Mouse (Mus musculus): ENCODE results near the gene Defa31. TPM values are rescaled to one million over a fixed set of nuclear protein-coding genes. Genes with fewer than 3 reads are reported as not detected.
"Not testable (repeated sequence)": the region's sequence is repeated elsewhere in the genome, so short reads cannot be mapped to it uniquely, and the experiment has no call there.

Gene Defa31
- not detected in 2 replicates for polyA plus RNA-seq (2016; fragmentation: Nextera tagmentation; extraction: Ambion mirVana)

DNA sequence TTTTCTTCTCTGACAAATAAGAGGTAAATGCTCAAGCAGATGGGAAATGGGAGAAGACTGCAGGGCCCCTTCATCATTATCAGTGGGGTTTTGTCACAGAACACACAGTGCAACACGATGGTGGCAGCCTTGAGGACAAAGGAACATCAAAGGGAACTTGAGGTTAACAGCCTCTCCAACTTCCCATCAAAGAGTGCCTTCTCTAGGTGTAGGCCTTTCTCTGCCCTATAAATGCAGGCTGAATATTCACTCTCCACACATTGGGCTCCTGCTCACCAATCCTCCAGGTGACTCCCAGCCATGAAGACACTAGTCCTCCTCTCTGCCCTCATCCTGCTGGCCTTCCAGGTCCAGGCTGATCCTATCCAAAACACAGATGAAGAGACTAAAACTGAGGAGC, at the start of gene Defa31:
Gene Defa31 (plus strand): TSS at position 301 of the 400 bp plus-strand sequence.
- H3K9me3 ChIP-seq (replicated peaks); H3K27me3 ChIP-seq (ENCODE audit: low read depth, poor library complexity, severe bottlenecking); H3K4me3 ChIP-seq; H3K27ac ChIP-seq (replicated peaks); H3K4me1 ChIP-seq; DNase-seq (ENCODE audit: low spot score); H3K36me3 ChIP-seq: not testable (repeated sequence)
- no CpG with 5 or more reads among the region's 1 CpGs for WGBS

DNA sequence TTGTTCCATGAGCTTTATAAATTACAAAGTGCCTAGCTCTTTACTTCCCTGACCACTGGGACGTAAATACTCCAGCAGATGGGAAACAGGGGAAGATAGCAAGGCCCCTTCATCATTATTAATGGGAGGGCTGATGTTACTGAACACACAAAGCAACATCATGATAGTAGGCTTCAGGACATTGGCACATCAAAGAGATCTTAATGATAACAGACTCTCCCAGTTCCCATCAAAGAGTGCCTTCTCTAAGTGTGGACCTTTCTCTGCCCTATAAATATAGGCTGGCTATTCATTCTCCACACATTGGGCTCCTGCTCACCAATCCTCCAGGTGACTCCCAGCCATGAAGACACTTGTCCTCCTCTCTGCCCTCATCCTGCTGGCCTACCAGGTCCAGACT, 29.4 kb upstream of the Defa31 start, which contains the start of gene Defa22:
Gene Defa22 (plus strand): TSS at position 301 of the 400 bp plus-strand sequence.
- not testable (repeated sequence) for H3K4me3 ChIP-seq; DNase-seq (ENCODE audit: low spot score)
- WGBS = no CpG with 5 or more reads among the region's 1 CpGs

GRCm38 (mm10) chr8:21201261-21201660, 9.8 kb downstream of the Defa31 start, which contains the start of gene Gm15293:
Gene Gm15293 (plus strand): TSS chr8:21201561.
- not testable (repeated sequence) for H3K4me3 ChIP-seq; H3K9me3 ChIP-seq (replicated peaks); H3K4me1 ChIP-seq; H3K27me3 ChIP-seq (ENCODE audit: low read depth, poor library complexity, severe bottlenecking); H3K27ac ChIP-seq (replicated peaks); H3K36me3 ChIP-seq; DNase-seq (ENCODE audit: low spot score)
- WGBS = no CpG with 5 or more reads among the region's 1 CpGs

More for the DNA sequence above, 29.4 kb upstream of the Defa31 start, which contains the start of gene Defa22:
- not testable (repeated sequence) for H3K27ac ChIP-seq (replicated peaks); H3K36me3 ChIP-seq; H3K4me1 ChIP-seq; H3K9me3 ChIP-seq (replicated peaks); H3K27me3 ChIP-seq (ENCODE audit: low read depth, poor library complexity, severe bottlenecking)

Other genes with a start within 250 kb of the Defa31 start
- not detected in 2 replicates for gene AY761185, start 246.9 kb upstream of the Defa31 start, polyA plus RNA-seq (2016; fragmentation: Nextera tagmentation; extraction: Ambion mirVana)
- gene Defa21, start 166.1 kb upstream of the Defa31 start, polyA plus RNA-seq (2016; fragmentation: Nextera tagmentation; extraction: Ambion mirVana) = not detected in 2 replicates
- gene Defa23, start 136.6 kb upstream of the Defa31 start, polyA plus RNA-seq (2016; fragmentation: Nextera tagmentation; extraction: Ambion mirVana) = not detected in 2 replicates
- gene Defa35, start 126.6 kb upstream of the Defa31 start, polyA plus RNA-seq (2016; fragmentation: Nextera tagmentation; extraction: Ambion mirVana) = not detected in 2 replicates
- not detected in 2 replicates for gene Defa25, start 107.2 kb upstream of the Defa31 start, polyA plus RNA-seq (2016; fragmentation: Nextera tagmentation; extraction: Ambion mirVana)
- gene Gm14851, start 95.6 kb upstream of the Defa31 start, polyA plus RNA-seq (2016; fragmentation: Nextera tagmentation; extraction: Ambion mirVana) = not detected in 2 replicates
- not detected in 2 replicates for gene Defa30, start 57.0 kb upstream of the Defa31 start, polyA plus RNA-seq (2016; fragmentation: Nextera tagmentation; extraction: Ambion mirVana)
- gene Defa22, start 29.3 kb upstream of the Defa31 start, polyA plus RNA-seq (2016; fragmentation: Nextera tagmentation; extraction: Ambion mirVana) = not detected in 2 replicates
- not detected in 2 replicates for gene Gm15293, start 9.9 kb downstream of the Defa31 start, polyA plus RNA-seq (2016; fragmentation: Nextera tagmentation; extraction: Ambion mirVana)
- gene Gm15292, start 58.1 kb downstream of the Defa31 start, polyA plus RNA-seq (2016; fragmentation: Nextera tagmentation; extraction: Ambion mirVana) = not detected in 2 replicates
- gene Defa27, start 123.9 kb downstream of the Defa31 start, polyA plus RNA-seq (2016; fragmentation: Nextera tagmentation; extraction: Ambion mirVana) = not detected in 2 replicates
- not detected in 2 replicates for gene Defa29, start 135.4 kb downstream of the Defa31 start, polyA plus RNA-seq (2016; fragmentation: Nextera tagmentation; extraction: Ambion mirVana)
- not detected in 2 replicates for gene Defa2, start 186.9 kb downstream of the Defa31 start, polyA plus RNA-seq (2016; fragmentation: Nextera tagmentation; extraction: Ambion mirVana)
- not detected in 2 replicates for gene Defa33, start 200.2 kb downstream of the Defa31 start, polyA plus RNA-seq (2016; fragmentation: Nextera tagmentation; extraction: Ambion mirVana)
- gene Defa36, start 235.8 kb downstream of the Defa31 start, polyA plus RNA-seq (2016; fragmentation: Nextera tagmentation; extraction: Ambion mirVana) = not detected in 2 replicates